Mouse (Mus musculus) small intestine, adult 2 months (tissue): Measurements from ENCODE around the gene Mmgt2.

Source experiments
- CTCF ChIP-seq: fragments of 200-500 bp; IDR thresholded peaks from 2 replicates; pipeline ENCODE4 v1.5.1; 2012; ENCODE audit warnings: low read depth, mild to moderate bottlenecking, control low read depth, inconsistent platforms, low read length, moderate library complexity, mixed read lengths; ENCODE audit not compliant: insufficient replicate concordance, insufficient read length; ENCODE audit errors: extremely low read depth
- POLR2A ChIP-seq: fragments of 200-500 bp; IDR thresholded peaks from 2 replicates; pipeline ENCODE4 v1.6.1; 2012; ENCODE audit warnings: low read depth, mild to moderate bottlenecking, control low read depth, inconsistent platforms, low read length, moderate library complexity

DNA sequence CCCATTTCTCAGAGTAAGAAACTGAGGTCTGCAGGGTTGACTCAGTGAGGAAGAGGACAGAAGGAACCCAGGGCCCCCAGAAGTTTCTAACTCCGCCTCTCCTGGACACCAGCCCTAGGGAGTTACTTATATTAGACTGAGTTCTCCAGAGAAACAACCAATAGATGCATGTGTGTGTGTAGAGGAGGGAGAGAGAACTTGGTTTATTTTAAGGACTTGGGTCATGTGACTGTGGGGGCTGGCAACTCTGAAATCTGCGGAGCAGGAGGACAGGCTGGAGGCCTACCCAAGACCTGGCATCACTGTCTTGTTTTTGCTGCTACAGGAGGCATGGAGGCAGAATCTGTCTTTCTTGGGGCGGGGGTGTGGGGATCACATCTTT is 11.6 kb upstream of the Mmgt2 start:
- TF ChIP-seq CTCF (no peak), POLR2A (no peak)
